Mouse (Mus musculus) E14TG2a.4 (cell line): ENCODE measurements at regions not wholly inside any gene's neighbourhood (a gene's known extent, or its start where the extent isn't known, plus 50 kb on each side); places are given as distances from the start of the nearest gene placed in this dataset.

ENCODE experiments used
- H3K27me3 ChIP-seq: 2 replicates; pipeline ENCODE4 v1.6.1; 2014; ENCODE audit warnings: low read length, control low read depth; ENCODE audit not compliant: insufficient read depth
- H3K36me3 ChIP-seq: 2 replicates; pipeline ENCODE4 v1.6.1; 2014; ENCODE audit warnings: low read length, control low read depth; ENCODE audit not compliant: insufficient read depth
- H3K4me1 ChIP-seq: replicated peaks from 2 replicates; pipeline ENCODE4 v1.6.1; 2014; ENCODE audit warnings: low read depth, low read length, control low read depth
- H3K4me3 ChIP-seq: replicated peaks from 2 replicates; pipeline ENCODE4 v1.5.1; 2014; ENCODE audit warnings: mild to moderate bottlenecking, low read length
- H3K9me3 ChIP-seq: 2 replicates; pipeline ENCODE4 v1.6.1; 2014; ENCODE audit warnings: low read length, control low read depth
- CTCF ChIP-seq: conservative IDR thresholded peaks from 2 replicates; pipeline ENCODE4 v1.5.1; 2014; ENCODE audit warnings: low read length
- NANOG ChIP-seq: IDR thresholded peaks from 2 replicates; pipeline ENCODE4 v1.6.1; 2014; ENCODE audit warnings: borderline replicate concordance, low read length, mixed read lengths
- POU5F1 ChIP-seq: IDR thresholded peaks from 2 replicates; pipeline ENCODE4 v1.6.1; 2014; ENCODE audit warnings: low read length, borderline replicate concordance

DNA sequence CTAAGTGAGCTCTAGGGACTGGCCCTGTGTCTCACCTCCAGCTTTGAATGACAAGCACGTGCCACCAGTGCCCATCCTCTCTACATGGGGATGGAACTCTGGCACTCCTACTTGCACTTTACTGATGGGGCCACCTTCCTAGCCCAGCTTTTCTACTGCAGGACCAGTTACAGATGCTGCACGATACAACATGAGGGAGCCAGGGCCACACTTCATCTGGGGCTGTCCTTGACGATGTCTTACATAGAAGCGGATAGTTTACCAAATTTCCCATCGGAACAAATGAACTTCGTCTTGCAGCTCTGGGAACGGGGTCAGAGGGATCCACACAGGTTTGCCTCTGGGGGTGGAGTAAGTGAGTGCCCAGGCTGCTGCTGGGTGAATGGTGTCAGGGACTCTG is 253.7 kb upstream of the Dio3 start:
- H3K27me3 ChIP-seq, result peaks cover 33% of the 10 kb centered on the region; the same call in 1 of the 2 replicates
- no peak for TF ChIP-seq NANOG
- TF ChIP-seq POU5F1, result no peak
- no peak for TF ChIP-seq CTCF
- no peak overlapping the region for H3K4me3 ChIP-seq
- no peaks in the 10 kb centered on the region for H3K36me3 ChIP-seq
- H3K9me3 ChIP-seq, result no peaks in the 10 kb centered on the region
- H3K4me1 ChIP-seq, result peaks cover 12% of the 10 kb centered on the region

DNA sequence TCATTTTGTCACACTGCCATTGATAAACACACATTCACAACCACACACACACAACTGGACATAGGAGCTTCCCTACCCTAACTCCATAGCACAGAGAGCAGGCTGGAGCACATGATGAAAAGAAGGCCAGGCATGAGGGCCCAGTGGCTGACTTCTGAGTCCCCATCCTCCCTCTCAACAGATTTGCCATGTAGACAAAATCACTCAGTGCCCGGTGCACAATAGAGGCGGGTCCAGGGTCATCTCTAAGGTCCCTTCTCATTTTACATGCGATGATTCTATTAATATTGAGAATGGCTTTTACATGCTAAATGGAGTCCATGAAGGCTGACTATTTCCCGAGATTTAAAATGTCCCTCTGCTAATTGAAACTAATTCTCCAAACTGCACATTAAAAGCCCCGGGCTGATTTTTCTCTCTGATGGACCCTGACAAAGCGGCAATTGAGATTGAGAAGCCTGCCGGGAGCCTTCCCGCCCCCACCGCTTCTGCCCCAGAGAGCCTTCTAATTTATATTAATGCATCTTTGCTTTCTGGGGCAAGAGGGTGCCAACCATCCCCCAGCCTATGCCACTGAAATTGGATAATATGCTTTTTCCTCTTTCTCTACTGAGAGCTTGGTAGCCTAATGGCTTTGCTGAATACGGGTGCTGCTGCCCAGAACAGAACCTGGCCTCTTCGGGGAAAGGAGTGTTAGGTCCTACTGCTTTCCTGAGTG is 252.7 kb upstream of the Dio3 start:
- peaks cover 33% of the 10 kb centered on the region; the same call in 1 of the 2 replicates for H3K27me3 ChIP-seq
- TF ChIP-seq POU5F1 (no peak), CTCF (no peak), NANOG (no peak)
- H3K36me3 ChIP-seq, result no peaks in the 10 kb centered on the region
- H3K4me1 ChIP-seq, result peaks cover 2% of the 10 kb centered on the region
- no peaks in the 10 kb centered on the region for H3K9me3 ChIP-seq
- H3K4me3 ChIP-seq, result no peak overlapping the region

DNA sequence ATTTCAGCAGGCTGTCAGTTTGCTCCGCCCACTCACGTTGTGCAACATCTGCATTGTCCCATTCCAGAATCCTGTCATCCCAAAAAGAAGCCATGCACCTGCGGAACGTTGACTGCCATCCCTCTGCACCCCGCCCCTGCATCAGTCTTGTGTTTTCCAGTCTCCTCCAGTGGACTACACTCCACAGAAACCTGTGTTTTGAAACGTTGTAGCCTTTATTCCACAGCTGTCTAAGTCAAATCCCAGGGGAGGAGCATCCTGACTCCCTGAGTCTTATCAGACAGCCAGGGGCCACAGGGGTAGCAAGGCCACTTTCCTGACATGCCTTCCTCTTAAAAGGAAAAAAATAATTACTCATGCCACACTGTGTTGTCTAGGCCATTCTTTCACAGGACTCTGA is 251.5 kb upstream of the Dio3 start:
- no peaks in the 10 kb centered on the region for H3K36me3 ChIP-seq
- TF ChIP-seq NANOG, result no peak
- TF ChIP-seq CTCF, result no peak
- TF ChIP-seq POU5F1, result no peak

DNA sequence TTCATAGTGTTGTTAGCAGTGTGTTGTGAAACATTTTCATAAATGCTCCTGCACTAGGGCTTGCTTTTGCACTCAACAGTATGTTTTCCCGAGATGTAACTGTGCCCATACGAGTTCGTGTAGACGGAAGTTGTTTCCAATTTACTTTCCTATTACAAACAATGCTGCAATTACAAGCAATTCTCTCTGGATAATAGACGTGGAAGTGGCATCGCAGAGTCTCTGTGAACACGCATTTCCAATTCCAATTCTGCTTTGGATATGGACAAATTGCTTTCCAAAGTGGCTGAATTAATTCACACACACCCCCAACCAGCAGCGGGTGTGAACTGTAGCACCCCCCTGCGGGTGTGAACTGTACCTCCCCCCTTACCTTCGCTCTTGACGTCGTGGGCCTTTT is 250.9 kb upstream of the Dio3 start:
- no peak overlapping the region for H3K4me3 ChIP-seq
- no peaks in the 10 kb centered on the region for H3K36me3 ChIP-seq
- TF ChIP-seq POU5F1 (no peak), CTCF (no peak), NANOG (no peak)
- H3K27me3 ChIP-seq, result peaks cover 23% of the 10 kb centered on the region; the same call in 1 of the 2 replicates
- H3K4me1 ChIP-seq, result no peaks in the 10 kb centered on the region
- H3K9me3 ChIP-seq, result no peaks in the 10 kb centered on the region

More for the DNA sequence above, 251.5 kb upstream of the Dio3 start:
- no peaks in the 10 kb centered on the region for H3K9me3 ChIP-seq
- peaks cover 28% of the 10 kb centered on the region; the same call in 1 of the 2 replicates for H3K27me3 ChIP-seq
- H3K4me3 ChIP-seq, result no peak overlapping the region
- no peaks in the 10 kb centered on the region for H3K4me1 ChIP-seq

DNA sequence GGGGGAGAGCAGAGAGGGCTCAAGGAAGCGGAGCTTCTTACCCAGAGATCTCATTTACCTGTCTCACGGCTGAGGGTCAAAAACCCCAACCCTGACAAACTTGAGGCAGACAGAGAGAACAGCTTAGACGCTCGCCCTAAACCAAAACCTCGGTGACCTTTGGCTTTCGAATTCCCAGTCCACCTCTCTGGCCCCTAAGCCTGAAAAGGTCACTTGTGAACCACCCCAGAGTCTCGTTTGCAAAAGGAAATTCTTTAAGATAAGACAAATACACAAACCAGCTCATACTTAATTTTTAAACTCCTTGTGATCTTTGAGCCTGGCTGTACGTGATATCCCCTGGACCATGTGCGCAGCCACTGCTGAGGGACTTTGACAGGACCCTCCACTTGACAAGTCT is 250.2 kb upstream of the Dio3 start:
- no peaks in the 10 kb centered on the region for H3K4me1 ChIP-seq

DNA sequence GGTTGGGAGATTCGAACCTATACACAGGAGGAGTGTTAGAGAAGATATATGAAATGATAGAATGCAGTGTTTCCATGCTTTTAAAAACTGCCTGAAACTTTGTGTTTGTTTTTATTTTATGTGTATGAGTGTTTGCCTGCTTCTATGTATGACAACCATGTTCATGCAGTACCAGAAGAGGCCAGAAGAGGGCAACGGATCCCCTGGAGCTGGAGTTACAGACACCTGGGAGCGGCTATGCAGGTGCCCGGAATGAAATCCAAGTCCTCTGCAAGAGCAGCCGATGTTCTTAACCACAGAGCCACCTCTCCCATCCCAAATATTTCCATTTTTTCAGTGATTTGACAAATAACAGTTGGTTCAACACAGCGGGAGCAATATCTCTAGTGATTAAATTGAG is 247.5 kb upstream of the Dio3 start:
- Histone ChIP-seq H3K4me3 (no peak overlapping the region), H3K36me3 (no peaks in the 10 kb centered on the region), H3K4me1 (no peaks in the 10 kb centered on the region), H3K27me3 (peaks cover 15% of the 10 kb centered on the region; the same call in 1 of the 2 replicates), H3K9me3 (no peaks in the 10 kb centered on the region)
- TF ChIP-seq POU5F1 (no peak), NANOG (no peak), CTCF (peak; percentile 70)

More for the DNA sequence above, 250.2 kb upstream of the Dio3 start:
- TF ChIP-seq CTCF, result no peak
- H3K36me3 ChIP-seq, result no peaks in the 10 kb centered on the region
- peaks cover 20% of the 10 kb centered on the region; the same call in 1 of the 2 replicates for H3K27me3 ChIP-seq
- H3K9me3 ChIP-seq, result no peaks in the 10 kb centered on the region
- no peak overlapping the region for H3K4me3 ChIP-seq

DNA sequence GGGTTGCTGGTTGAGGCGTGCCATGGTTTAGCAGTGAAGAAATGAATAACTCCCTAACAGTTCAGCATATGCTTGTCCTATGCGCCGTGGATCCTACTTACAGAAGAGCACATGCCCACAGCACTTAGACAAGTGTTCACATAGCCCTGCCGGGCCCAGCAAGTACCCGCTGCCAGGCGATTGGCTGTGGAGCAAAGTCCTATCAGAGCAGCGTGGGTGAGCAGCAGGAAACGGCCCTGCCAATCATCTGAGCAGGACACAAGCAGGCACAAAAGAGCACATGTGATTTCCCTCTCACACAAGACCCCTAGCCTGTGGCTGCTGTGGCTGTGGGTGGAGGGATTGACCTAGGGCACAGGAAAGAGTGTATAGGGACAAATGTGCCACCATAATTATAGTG is 243.7 kb upstream of the Dio3 start:
- H3K4me1 ChIP-seq, result no peaks in the 10 kb centered on the region
- TF ChIP-seq POU5F1, result no peak
- no peak for TF ChIP-seq CTCF
- no peak for TF ChIP-seq NANOG
- no peaks in the 10 kb centered on the region for H3K9me3 ChIP-seq
- H3K27me3 ChIP-seq, result peaks cover 7% of the 10 kb centered on the region; the same call in 1 of the 2 replicates
- H3K36me3 ChIP-seq, result no peaks in the 10 kb centered on the region
- H3K4me3 ChIP-seq, result no peak overlapping the region

DNA sequence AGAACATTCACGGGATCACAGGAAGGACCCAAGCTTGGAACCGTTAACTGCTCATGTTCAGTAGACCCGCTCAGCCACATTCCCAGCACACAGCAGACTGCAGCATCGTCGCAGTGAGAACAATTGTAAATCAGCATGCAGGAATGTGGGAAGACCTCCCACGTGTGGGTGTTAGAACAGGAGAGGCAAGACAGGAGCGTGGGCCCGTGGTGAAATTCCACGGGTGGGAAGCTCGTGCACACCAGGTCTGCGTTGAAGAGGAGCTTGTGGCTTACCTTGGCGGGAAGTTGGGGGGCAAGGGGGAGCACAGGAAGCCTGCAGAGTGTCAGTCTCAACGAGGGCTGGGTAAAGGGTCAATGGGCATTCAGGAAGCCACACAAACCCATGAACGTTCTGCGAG is 238.2 kb upstream of the Dio3 start:
- H3K4me1 ChIP-seq, result peaks cover 5% of the 10 kb centered on the region
- H3K9me3 ChIP-seq, result no peaks in the 10 kb centered on the region
- TF ChIP-seq NANOG, result no peak
- TF ChIP-seq CTCF, result no peak
- no peak for TF ChIP-seq POU5F1
- H3K4me3 ChIP-seq, result no peak overlapping the region
- no peaks in the 10 kb centered on the region for H3K36me3 ChIP-seq
- H3K27me3 ChIP-seq, result peaks cover 9% of the 10 kb centered on the region

DNA sequence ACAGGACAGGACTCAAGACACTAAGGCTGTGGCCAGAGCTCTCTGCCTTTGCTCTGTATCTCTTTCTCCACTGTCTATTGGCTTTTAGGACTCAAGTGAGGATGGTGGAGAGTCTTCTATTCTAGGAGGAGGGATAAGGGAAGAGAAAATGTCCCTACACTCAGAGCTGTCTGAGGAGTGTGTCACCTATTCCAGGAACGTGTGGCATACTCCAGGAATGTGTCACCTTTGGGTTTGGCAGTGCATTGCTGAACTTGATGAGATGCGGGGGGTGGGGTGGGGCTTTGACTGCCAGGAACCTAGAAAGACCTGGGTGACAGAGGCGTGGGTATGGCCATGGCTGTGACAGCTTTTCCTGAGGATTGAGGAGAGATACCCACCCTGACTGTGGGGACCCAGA is 237.1 kb upstream of the Dio3 start:
- no peaks in the 10 kb centered on the region for H3K36me3 ChIP-seq
- no peaks in the 10 kb centered on the region for H3K9me3 ChIP-seq
- H3K4me1 ChIP-seq, result peaks cover 5% of the 10 kb centered on the region
- TF ChIP-seq POU5F1 (no peak), NANOG (no peak), CTCF (no peak)
- peaks cover 16% of the 10 kb centered on the region for H3K27me3 ChIP-seq
- no peak overlapping the region for H3K4me3 ChIP-seq
